Mouse (Mus musculus) hindbrain, embryonic 10.5 days (tissue): ENCODE results near the gene Rgmb. TPM values are rescaled to one million over a fixed set of nuclear protein-coding genes. Genes with fewer than 3 reads are reported as not detected.

ENCODE experiments used
- polyA plus RNA-seq: library from polyadenylated mRNA; unstranded; fragments of >200 nt; fragmentation: Nextera tagmentation; extraction: Ambion mirVana; gene quantifications from 2 replicates; pipeline ENCODE4 v1.2.1, GENCODE M21; 2016

The Rgmb gene
- polyA plus RNA-seq, 1 experiment from 2014 or later, result 75.7 TPM

Other genes with a start within 250 kb of the Rgmb start
- gene Chd1, start 126.1 kb downstream of the Rgmb start, polyA plus RNA-seq, result 28.8 and 33.4 TPM in 2 replicates